Mouse (Mus musculus) lung, postnatal 0 days (tissue): ENCODE results near the gene Hrh3. TPM values are rescaled to one million over a fixed set of nuclear protein-coding genes. Genes with fewer than 3 reads are reported as not detected.

ENCODE experiments used
- ATAC-seq: fragments of 200-750 bp; cut with Nextera tagmentation; 2 replicates; pipeline ENCODE4 v1.8.0; 2017; ENCODE audit warnings: moderate library complexity
- DNase-seq: peaks from one replicate; pipeline ENCODE4 v3.0.0-alpha.2; 2016; ENCODE audit warnings: low spot score
- H3K27ac ChIP-seq: fragments of 300-500 bp; sonication (generic); 2 replicates; pipeline ENCODE4 v1.5.1; 2014; ENCODE audit warnings: antibody characterized with exemption, mild to moderate bottlenecking, low read length, mixed read lengths
- H3K27me3 ChIP-seq: fragments of 300-500 bp; sonication (generic); replicated peaks from 2 replicates; pipeline ENCODE4 v1.6.1; 2014; ENCODE audit warnings: low read length, mixed read lengths; ENCODE audit not compliant: insufficient read depth
- H3K36me3 ChIP-seq: fragments of 300-500 bp; sonication (generic); 2 replicates; pipeline ENCODE4 v1.6.1; 2014; ENCODE audit warnings: low read length, mixed read lengths; ENCODE audit not compliant: insufficient read depth
- H3K4me1 ChIP-seq: fragments of 300-500 bp; sonication (generic); 2 replicates; pipeline ENCODE4 v1.6.1; 2014; ENCODE audit warnings: antibody characterized with exemption, low read depth, low read length, mixed read lengths; ENCODE audit not compliant: insufficient read depth
- H3K4me2 ChIP-seq: fragments of 300-500 bp; sonication (generic); replicated peaks from 2 replicates; pipeline ENCODE4 v1.6.1; 2014; ENCODE audit warnings: low read depth, mild to moderate bottlenecking, low read length, moderate library complexity, mixed read lengths
- H3K4me3 ChIP-seq: fragments of 300-500 bp; sonication (generic); 2 replicates; pipeline ENCODE4 v1.5.1; 2014; ENCODE audit warnings: low read depth, low read length
- H3K9ac ChIP-seq: fragments of 300-500 bp; sonication (generic); replicated peaks from 2 replicates; pipeline ENCODE4 v1.6.1; 2014; ENCODE audit warnings: low read depth, mild to moderate bottlenecking
- H3K9me3 ChIP-seq: fragments of 300-500 bp; sonication (generic); 2 replicates; pipeline ENCODE4 v1.6.1; 2016; ENCODE audit warnings: low read length, mixed read lengths
- CTCF ChIP-seq: IDR thresholded peaks from 2 replicates; pipeline ENCODE4 v1.5.1; 2016; ENCODE audit warnings: antibody characterized with exemption, mild to moderate bottlenecking
- EP300 ChIP-seq: IDR thresholded peaks from 2 replicates; pipeline ENCODE4 v1.6.1; 2016; ENCODE audit warnings: antibody characterized with exemption, mild to moderate bottlenecking, control low read depth
- WGBS: fragments of 180-500 bp; shearing (Covaris S2); extraction: QIAGEN DNeasy Blood & Tissue Kit; methylation state at CpG from one replicate; pipeline ENCODE4 v1.1.7; 2014; 5-methylcytosine and 5-hydroxymethylcytosine counted together
- polyA plus RNA-seq: library from polyadenylated mRNA; unstranded; fragments of >200 nt; fragmentation: Nextera tagmentation; extraction: Ambion mirVana; gene quantifications from 2 replicates; pipeline ENCODE4 v1.2.1, GENCODE M21; 2015

Hrh3 gene
- polyA plus RNA-seq, 1 experiment from 2014 or later = 0.14 TPM

DNA sequence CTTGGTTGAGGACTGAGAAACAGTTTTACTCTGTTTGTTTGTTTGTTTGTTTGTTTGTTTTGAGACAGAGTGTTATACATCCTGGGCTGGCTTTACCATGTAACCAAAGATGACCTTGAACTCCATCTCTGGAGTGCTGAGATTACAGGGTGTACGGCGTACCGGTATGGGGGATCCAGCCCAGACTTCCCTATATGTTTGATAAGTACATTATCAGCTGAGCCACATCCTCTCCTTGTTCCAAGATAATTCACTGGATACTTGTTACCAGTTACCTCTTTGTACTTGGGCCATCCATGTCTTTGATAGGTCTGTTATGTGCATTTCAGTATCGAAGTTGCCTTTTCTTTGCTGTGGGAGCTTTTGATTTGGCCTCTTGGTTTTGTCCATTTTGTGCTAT lies 28.9 kb upstream of the Hrh3 start:
- DNase-seq (no peak), ATAC-seq (no peak)
- H3K9ac ChIP-seq = no peak overlapping the region
- no peaks in the 10 kb centered on the region for H3K27me3 ChIP-seq
- TF ChIP-seq CTCF = no peak
- no peak for TF ChIP-seq EP300
- H3K9me3 ChIP-seq = no peaks in the 10 kb centered on the region
- peaks cover 1% of the 10 kb centered on the region; the same call in 1 of the 2 replicates for H3K4me1 ChIP-seq
- no peak overlapping the region for H3K27ac ChIP-seq
- H3K4me3 ChIP-seq = no peak overlapping the region
- H3K4me2 ChIP-seq = no peak overlapping the region
- no peaks in the 10 kb centered on the region for H3K36me3 ChIP-seq
- WGBS = 92% methylated on average over 4 of the region's 4 CpGs

DNA sequence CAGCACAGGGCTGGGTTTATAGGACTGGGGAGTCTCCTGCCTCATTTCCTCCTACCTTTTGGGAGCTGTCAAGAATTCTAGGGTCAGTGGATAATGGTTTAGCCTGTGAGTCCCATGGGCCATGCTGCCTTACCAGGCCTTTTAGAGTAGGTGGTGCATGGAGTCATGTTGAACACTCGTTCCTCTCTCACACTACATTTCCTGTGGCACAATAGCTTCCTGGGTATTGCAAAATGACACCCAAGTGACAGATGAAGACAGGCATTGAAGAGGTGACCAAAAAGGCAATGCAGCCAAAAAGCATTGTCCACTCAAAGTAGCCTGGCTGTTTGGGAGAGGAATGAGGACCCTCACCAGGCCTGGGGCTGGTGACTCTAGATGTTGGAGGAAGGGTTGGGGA lies 23.4 kb upstream of the Hrh3 start:
- H3K4me1 ChIP-seq = peaks cover 24% of the 10 kb centered on the region; the same call in 1 of the 2 replicates
- TF ChIP-seq CTCF = no peak
- TF ChIP-seq EP300 = no peak
- ATAC-seq (no peak), DNase-seq (peak; percentile 55)
- H3K9me3 ChIP-seq = no peaks in the 10 kb centered on the region
- H3K27ac ChIP-seq = no peak overlapping the region
- no peak overlapping the region for H3K4me2 ChIP-seq
- H3K9ac ChIP-seq = no peak overlapping the region
- H3K27me3 ChIP-seq = no peaks in the 10 kb centered on the region
- H3K4me3 ChIP-seq = no peak overlapping the region
- H3K36me3 ChIP-seq = no peaks in the 10 kb centered on the region
- WGBS = 13% methylated on average over 1 of the region's 1 CpGs

DNA sequence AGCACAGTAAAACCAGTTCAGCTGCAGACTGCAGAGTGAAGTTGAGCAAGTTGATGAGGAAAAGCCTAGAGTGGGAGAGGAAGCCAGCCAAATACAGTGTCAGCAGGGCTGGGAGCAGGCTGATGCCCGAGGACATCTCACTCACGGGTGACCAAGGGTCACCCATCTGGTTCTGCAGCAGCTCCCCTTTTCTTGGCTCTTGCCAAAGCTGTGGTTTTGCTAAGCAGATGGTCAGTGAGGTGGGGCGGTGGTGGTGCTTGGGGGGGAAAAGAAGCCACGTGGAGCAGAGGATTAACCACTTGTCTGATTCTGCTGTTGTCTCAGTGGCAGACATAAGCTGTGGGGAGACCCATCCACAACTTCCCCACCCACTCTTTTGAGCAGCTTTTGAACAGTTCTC lies 21.9 kb upstream of the Hrh3 start:
- ATAC-seq (peak; percentile 84), DNase-seq (peak; percentile 75)
- H3K27ac ChIP-seq = no peak overlapping the region
- no peaks in the 10 kb centered on the region for H3K9me3 ChIP-seq
- H3K4me2 ChIP-seq = no peak overlapping the region
- no peak overlapping the region for H3K4me3 ChIP-seq
- 14% methylated on average over 4 of the region's 4 CpGs for WGBS
- no peak overlapping the region for H3K9ac ChIP-seq
- peaks cover 24% of the 10 kb centered on the region; the same call in 1 of the 2 replicates for H3K4me1 ChIP-seq
- H3K27me3 ChIP-seq = no peaks in the 10 kb centered on the region
- TF ChIP-seq EP300 = no peak
- no peak for TF ChIP-seq CTCF
- H3K36me3 ChIP-seq = no peaks in the 10 kb centered on the region

DNA sequence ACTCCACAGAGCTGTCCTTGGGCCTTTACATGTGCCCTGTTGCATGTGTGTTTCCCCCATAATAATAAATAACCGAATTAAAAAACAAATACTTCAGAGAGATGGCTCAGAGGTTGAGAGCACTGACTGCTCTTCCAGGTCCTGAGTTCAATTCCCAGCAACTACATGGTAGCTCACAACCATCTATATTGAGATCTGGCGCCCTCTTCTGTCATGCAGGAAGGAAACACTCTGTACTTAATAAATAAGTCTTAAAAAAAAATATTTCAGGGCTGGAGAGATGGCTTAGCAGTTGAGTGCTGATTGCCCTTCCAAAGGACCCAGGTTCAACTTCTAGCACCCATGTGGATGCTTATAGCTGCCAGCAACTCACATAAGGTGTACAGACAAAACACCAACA lies 19.9 kb upstream of the Hrh3 start:
- no peak overlapping the region for H3K9ac ChIP-seq
- H3K9me3 ChIP-seq = no peaks in the 10 kb centered on the region
- H3K4me1 ChIP-seq = peaks cover 35% of the 10 kb centered on the region
- ATAC-seq (no peak), DNase-seq (no peak)
- H3K4me2 ChIP-seq = no peak overlapping the region
- H3K27ac ChIP-seq = no peak overlapping the region
- 86% methylated on average over 2 of the region's 2 CpGs for WGBS
- H3K27me3 ChIP-seq = no peaks in the 10 kb centered on the region
- H3K4me3 ChIP-seq = no peak overlapping the region
- no peak for TF ChIP-seq EP300
- peak; percentile 42 for TF ChIP-seq CTCF
- no peaks in the 10 kb centered on the region for H3K36me3 ChIP-seq

DNA sequence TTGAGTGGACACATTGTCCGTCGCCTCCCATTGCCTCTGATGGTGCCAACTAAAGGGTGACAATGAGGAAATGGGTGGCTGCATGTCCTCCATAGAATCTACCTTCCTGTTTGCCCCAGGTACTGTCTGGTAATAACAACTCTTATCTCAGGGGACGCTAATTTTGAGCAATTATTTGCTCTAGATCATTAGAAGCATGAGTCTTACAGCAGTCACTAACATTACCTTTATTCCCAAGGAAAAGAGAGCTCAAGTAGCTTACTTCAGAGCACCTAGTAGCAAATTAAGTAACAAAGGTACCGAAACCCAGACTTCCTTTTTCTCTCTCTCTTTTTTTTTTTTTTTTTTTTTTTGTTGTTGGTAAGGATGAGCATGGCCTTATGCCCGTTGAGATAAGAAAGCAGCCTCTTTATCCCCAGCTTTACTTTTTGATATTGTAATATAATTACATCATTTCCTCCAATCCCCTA lies 16.0 kb upstream of the Hrh3 start:
- Histone ChIP-seq H3K36me3 (no peaks in the 10 kb centered on the region), H3K4me1 (peaks cover 38% of the 10 kb centered on the region), H3K4me2 (peak overlapping the region; percentile 88), H3K4me3 (peak overlapping the region; percentile 81; the same call in 1 of the 2 replicates), H3K27me3 (no peaks in the 10 kb centered on the region), H3K9me3 (no peaks in the 10 kb centered on the region), H3K27ac (peak overlapping the region; percentile 91; the same call in 1 of the 2 replicates), H3K9ac (peak overlapping the region; percentile 77; the same call in 1 of the 2 replicates)
- no peak for DNase-seq
- WGBS = 36% methylated on average over 5 of the region's 5 CpGs
- no peak for ATAC-seq
- TF ChIP-seq CTCF = no peak
- TF ChIP-seq EP300 = no peak

DNA sequence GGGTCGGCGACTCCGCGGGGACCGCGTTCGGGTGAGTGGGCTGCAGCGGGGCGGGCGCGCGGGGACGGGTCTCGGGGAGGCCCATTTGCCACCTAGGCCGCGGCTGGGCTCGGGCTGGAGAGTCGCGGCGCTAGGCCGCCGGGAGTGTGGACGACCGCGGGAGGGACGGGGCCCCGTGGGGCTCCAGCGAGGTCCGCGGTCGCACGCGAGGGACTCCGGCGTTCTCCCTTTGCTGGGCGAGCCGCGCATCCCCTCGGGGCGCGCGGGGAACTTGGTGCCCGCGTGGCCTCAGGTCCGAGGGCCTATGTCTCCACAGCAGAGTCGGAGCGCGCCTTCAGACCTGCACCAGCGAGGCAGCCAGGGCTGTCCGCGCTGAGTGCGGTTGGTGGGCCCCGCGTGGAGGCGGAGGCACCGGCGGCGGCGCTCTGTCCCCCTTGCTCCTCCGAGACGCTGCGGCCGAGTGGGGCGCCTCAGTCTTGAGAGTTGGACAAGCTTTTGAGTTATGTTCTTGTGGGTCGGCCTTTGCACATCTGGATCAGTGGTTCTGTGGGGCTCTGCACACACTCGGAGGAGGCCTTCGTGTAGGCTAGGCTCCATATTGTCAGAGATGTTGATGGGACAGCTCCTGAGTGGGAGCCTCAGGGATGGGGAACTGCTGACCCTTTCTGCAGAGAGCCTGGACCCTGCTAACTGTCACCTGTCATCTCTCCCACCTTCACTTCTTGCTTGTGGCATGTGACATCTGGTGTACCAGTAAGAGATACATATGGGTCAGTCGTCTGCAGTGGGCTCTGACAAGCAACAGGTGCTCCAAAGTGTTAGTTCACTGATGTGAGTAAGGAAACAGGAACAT lies 15.4 kb upstream of the Hrh3 start:
- H3K4me1 ChIP-seq = peaks cover 43% of the 10 kb centered on the region
- H3K36me3 ChIP-seq = no peaks in the 10 kb centered on the region
- H3K4me2 ChIP-seq = peak overlapping the region; percentile 88
- 0 out of 2 replicates have a peak, but pooled peaks have one; percentile 8 for TF ChIP-seq CTCF
- no peak for TF ChIP-seq EP300
- under 1% methylated on average over 53 of the region's 68 CpGs for WGBS
- DNase-seq = peak; percentile 56
- no peaks in the 10 kb centered on the region for H3K27me3 ChIP-seq
- H3K27ac ChIP-seq = peak overlapping the region; percentile 91
- no peaks in the 10 kb centered on the region for H3K9me3 ChIP-seq
- peak overlapping the region; percentile 77 for H3K9ac ChIP-seq
- peak; percentile 12 for ATAC-seq
- H3K4me3 ChIP-seq = peak overlapping the region; percentile 81
